22 mouse cellular contexts compared by ENCODE assay signal in the genomic region with DNA sequence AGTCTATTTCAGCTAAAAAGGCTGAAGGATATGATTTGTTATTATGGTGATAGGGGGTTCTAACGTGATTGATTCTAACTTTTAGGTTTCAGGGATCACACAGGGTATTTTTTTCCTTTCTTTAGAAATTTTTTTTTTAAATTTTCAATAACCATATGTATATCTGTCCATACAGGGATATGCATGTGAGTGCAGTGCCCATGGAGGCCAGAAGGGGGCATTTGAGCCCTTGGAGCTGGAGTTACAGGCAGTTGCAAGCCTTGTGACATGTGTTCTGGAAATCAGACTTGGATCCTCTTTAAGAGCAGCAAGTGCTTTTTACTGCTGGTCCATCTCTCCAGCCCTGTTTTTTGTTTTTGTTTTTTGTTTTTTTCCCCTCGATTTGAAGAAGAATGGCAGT. TPM values are rescaled to one million over a fixed set of nuclear protein-coding genes. Genes with fewer than 3 reads are reported as not detected.
DNase-seq lines count a peak whose midpoint lies in the region; ATAC-seq and TF ChIP-seq lines count a peak whose summit lies in the region.
"Had no signal": no experiment of that assay in that cellular context is flagged by ENCODE, and none has a peak within 500 bp of the region (broad histone marks: within the 10 kb centered on the region; RNA-seq: fewer than 3 reads in every experiment).

No protein-coding gene starts in this region.

- peak; percentile 15; the same call in 1 of the 2 replicates for TF ChIP-seq CTCF in kidney, adult 2 months (conservative IDR thresholded peaks at IDR 0.05; ENCODE audit: insufficient read depth, insufficient read length, low read depth, low read length)
- TF ChIP-seq CTCF in lung, postnatal 0 days (IDR thresholded peaks at IDR 0.05) = 0 out of 2 replicates have a peak, but pooled peaks have one; percentile 18
- TF ChIP-seq CTCF in ES-Bruce4 (IDR thresholded peaks at IDR 0.05; ENCODE audit: low read depth, low read length) = peak; percentile 41

- WGBS in kidney, adult 2 months = 77% methylated on average over 2 of the region's 2 CpGs
- 56% methylated on average over 2 of the region's 2 CpGs for WGBS in lung, postnatal 0 days

- H3K4me2 ChIP-seq in lung, postnatal 0 days (replicated peaks; ENCODE audit: low read depth, low read length) = no peak overlapping the region
- H3K4me2 ChIP-seq: forebrain, embryonic 13.5 days; kidney, embryonic 15.5 days; limb, embryonic 15.5 days; midbrain, embryonic 11.5 days; neural tube, embryonic 12.5 days had no signal

- no peaks in the 10 kb centered on the region for H3K9me3 ChIP-seq in lung, postnatal 0 days (ENCODE audit: low read length)
- no peaks in the 10 kb centered on the region for H3K9me3 ChIP-seq in ES-Bruce4 (replicated peaks; ENCODE audit: control insufficient read depth, insufficient read depth, low read length, poor library complexity, severe bottlenecking)
- H3K9me3 ChIP-seq: forebrain, embryonic 13.5 days; hindbrain, embryonic 10.5 days; kidney, embryonic 15.5 days; limb, embryonic 15.5 days had no signal

- no peak overlapping the region for H3K9ac ChIP-seq in lung, postnatal 0 days (replicated peaks; ENCODE audit: low read depth)
- H3K9ac ChIP-seq in ES-Bruce4 (ENCODE audit: low read depth, poor library complexity, severe bottlenecking) = no peak overlapping the region
- H3K9ac ChIP-seq: forebrain, embryonic 13.5 days; kidney, embryonic 15.5 days; limb, embryonic 15.5 days; neural tube, embryonic 12.5 days had no signal

- H3K27ac ChIP-seq in kidney, adult 2 months (ENCODE audit: insufficient read depth, low read depth, low read length) = no peak overlapping the region
- H3K27ac ChIP-seq in lung, postnatal 0 days (ENCODE audit: low read length) = no peak overlapping the region
- no peak overlapping the region for H3K27ac ChIP-seq in ES-Bruce4 (ENCODE audit: insufficient read depth, low read length)
- H3K27ac ChIP-seq: forebrain, embryonic 13.5 days; hindbrain, embryonic 10.5 days; kidney, embryonic 15.5 days; limb, embryonic 15.5 days; neural tube, embryonic 12.5 days had no signal

- DNase-seq in kidney, adult 2 months = no peak
- DNase-seq in kidney, adult 11 months = no peak
- no peak for DNase-seq in lung, postnatal 0 days (ENCODE audit: low spot score)
- no peak for DNase-seq in lung, postnatal 4 days
- peak; percentile 33 for DNase-seq in ZHBTc4 (ENCODE audit: low read depth, low spot score)
- DNase-seq in ovary, postnatal 14 days (ENCODE audit: low spot score) = no peak
- no peak for DNase-seq in retina, embryonic 14.5 days (ENCODE audit: low spot score)
- DNase-seq: adrenal gland, adult 2 months; cerebellum, adult 9-10 months; gastrocnemius, postnatal 14 days; kidney, postnatal 4 days; lung, adult 2 months; thymus, adult 18-20 months had no signal

- no peak for TF ChIP-seq EP300 in lung, postnatal 0 days (IDR thresholded peaks at IDR 0.05)
- TF ChIP-seq EP300 in ES-Bruce4 (IDR thresholded peaks at IDR 0.05; ENCODE audit: insufficient read depth, low read depth, low read length) = no peak

- H3K27me3 ChIP-seq in kidney, adult 2 months (replicated peaks; ENCODE audit: control insufficient read depth, insufficient read depth, low read length) = no peaks in the 10 kb centered on the region
- no peaks in the 10 kb centered on the region for H3K27me3 ChIP-seq in lung, postnatal 0 days (replicated peaks; ENCODE audit: insufficient read depth, low read length)
- no peaks in the 10 kb centered on the region for H3K27me3 ChIP-seq in ES-Bruce4 (ENCODE audit: control insufficient read depth, insufficient read depth, low read length, poor library complexity, severe bottlenecking)
- H3K27me3 ChIP-seq: forebrain, embryonic 13.5 days; kidney, embryonic 15.5 days; limb, embryonic 15.5 days; neural tube, embryonic 12.5 days had no signal

- ATAC-seq in lung, postnatal 0 days = no peak
- ATAC-seq: forebrain, embryonic 13.5 days; inflammation-experienced regulatory T-cells, adult 6 months had no signal

- TF ChIP-seq POLR2A in kidney, adult 2 months (IDR thresholded peaks at IDR 0.05; ENCODE audit: low read depth, low read length) = no peak
- no peak for TF ChIP-seq POLR2A in ES-Bruce4 (IDR thresholded peaks at IDR 0.05; ENCODE audit: insufficient read depth, low read length)

- no peak overlapping the region for H3K4me3 ChIP-seq in kidney, adult 2 months (ENCODE audit: insufficient read depth, low read depth, low read length)
- H3K4me3 ChIP-seq in lung, postnatal 0 days (ENCODE audit: low read depth, low read length) = no peak overlapping the region
- no peak overlapping the region for H3K4me3 ChIP-seq in ES-Bruce4 (ENCODE audit: low read depth, low read length)
- H3K4me3 ChIP-seq: forebrain, embryonic 13.5 days; hindbrain, embryonic 10.5 days; kidney, embryonic 15.5 days; limb, embryonic 15.5 days; neural tube, embryonic 12.5 days had no signal

- H3K4me1 ChIP-seq in kidney, adult 2 months (ENCODE audit: control insufficient read depth, insufficient read depth, low read length) = no peaks in the 10 kb centered on the region
- no peaks in the 10 kb centered on the region for H3K4me1 ChIP-seq in lung, postnatal 0 days (ENCODE audit: insufficient read depth, low read depth, low read length)
- H3K4me1 ChIP-seq in ES-Bruce4 (ENCODE audit: control insufficient read depth, insufficient read depth, low read length) = no peaks in the 10 kb centered on the region
- H3K4me1 ChIP-seq: forebrain, embryonic 13.5 days; hindbrain, embryonic 10.5 days; kidney, embryonic 15.5 days; limb, embryonic 15.5 days; neural tube, embryonic 12.5 days had no signal

- no peaks in the 10 kb centered on the region for H3K36me3 ChIP-seq in kidney, adult 2 months (ENCODE audit: control insufficient read depth, insufficient read depth, low read length)
- no peaks in the 10 kb centered on the region for H3K36me3 ChIP-seq in lung, postnatal 0 days (ENCODE audit: insufficient read depth, low read length)
- no peaks in the 10 kb centered on the region for H3K36me3 ChIP-seq in ES-Bruce4 (ENCODE audit: control insufficient read depth, insufficient read depth, low read length, poor library complexity, severe bottlenecking)
- H3K36me3 ChIP-seq: hindbrain, embryonic 10.5 days; kidney, embryonic 15.5 days; limb, embryonic 15.5 days; neural tube, embryonic 12.5 days had no signal

RNA-seq across cellular contexts. Expression of gene Shisa9, which starts 16.3 kb away (rescaled TPM):
- 0.14 and 0.20 TPM in 2 replicates for polyA plus RNA-seq in kidney, adult 2 months (2012; rRNA removed)
- polyA plus RNA-seq in lung, postnatal 0 days (2015; fragmentation: Nextera tagmentation; extraction: Ambion mirVana) = 1.3 and 1.5 TPM in 2 replicates
- 0.46 TPM in 1 of 2 replicates, not detected in the other for polyA plus RNA-seq in ES-Bruce4 (2011; ENCODE audit: insufficient read depth, insufficient read length, low read depth, missing spikeins)
- polyA plus RNA-seq: C2C12 had no signal

RNA-seq across cellular contexts. Expression of gene Cpped1, which starts 58.3 kb away (rescaled TPM):
- 36.0 and 39.9 TPM in 2 replicates for polyA plus RNA-seq in kidney, adult 2 months (2012; rRNA removed)
- polyA plus RNA-seq in lung, postnatal 0 days (2015; fragmentation: Nextera tagmentation; extraction: Ambion mirVana) = 15.7 and 16.1 TPM in 2 replicates
- 36.3 and 37.7 TPM in 2 replicates for polyA plus RNA-seq in ES-Bruce4 (2011; ENCODE audit: insufficient read depth, insufficient read length, low read depth, missing spikeins)
